Mouse (Mus musculus): ENCODE measurements around the gene Evi5.
A peak's percentile ranks its signal among the peaks of the same experiment; 100 is the strongest.

The Evi5 gene

DNA sequence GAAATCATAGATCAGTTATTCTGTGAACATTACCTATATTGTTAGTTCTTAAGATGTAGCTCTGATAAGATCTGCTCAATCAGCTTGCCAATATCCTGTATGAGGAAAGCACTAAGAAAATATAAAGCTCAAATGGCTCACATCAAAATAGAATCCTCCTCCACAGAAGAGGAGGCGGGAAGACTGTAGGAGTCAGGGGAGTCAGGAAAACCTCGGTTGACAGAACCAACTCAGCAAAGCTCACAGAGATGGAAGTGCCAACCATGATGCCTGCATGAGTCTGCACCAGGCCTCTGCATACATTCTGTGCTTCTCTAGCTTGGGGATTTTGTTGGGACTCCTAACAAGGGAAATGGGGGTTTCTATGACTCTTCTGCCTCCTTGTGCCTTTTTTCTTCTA is 73.7 kb downstream of the Evi5 start:
- no peak for DNase-seq

DNA sequence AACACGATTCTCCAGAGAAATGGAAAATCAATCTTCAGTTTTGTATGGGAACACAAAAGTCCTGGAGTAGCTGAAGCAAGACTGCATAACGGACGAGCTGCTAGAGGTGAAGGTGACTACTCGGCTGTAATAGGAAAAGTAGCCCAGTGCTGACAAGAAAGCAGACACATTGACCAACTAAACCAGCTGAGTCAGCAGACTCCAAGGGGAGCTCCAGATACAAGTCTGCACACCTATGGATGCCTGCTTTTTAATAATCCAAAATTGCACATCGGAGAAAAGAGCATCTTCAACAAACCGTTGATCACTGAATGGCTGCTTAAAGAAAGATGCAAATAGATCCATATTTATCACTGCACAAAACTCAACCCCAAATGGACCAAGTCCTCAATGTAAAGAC is 76.6 kb downstream of the Evi5 start:
- no peak for DNase-seq

DNA sequence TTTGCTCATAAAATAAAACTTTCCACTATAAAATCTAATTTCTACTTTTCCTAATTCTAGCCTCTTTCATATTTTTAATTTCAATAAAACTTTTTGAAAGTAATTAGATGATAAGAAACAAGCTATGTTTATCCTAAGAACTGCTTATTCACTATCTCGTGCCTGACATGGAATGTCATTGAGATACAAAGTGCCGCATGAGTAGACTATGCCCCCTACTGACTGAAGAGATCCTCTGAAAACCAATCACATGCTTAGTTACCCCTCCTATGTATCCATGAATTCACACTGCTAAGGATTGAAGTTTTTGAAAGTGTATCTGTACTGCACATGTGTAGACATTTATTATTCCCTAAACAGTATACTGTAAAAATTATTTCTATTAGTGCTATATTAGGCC is 81.0 kb downstream of the Evi5 start:
- no peak for DNase-seq

DNA sequence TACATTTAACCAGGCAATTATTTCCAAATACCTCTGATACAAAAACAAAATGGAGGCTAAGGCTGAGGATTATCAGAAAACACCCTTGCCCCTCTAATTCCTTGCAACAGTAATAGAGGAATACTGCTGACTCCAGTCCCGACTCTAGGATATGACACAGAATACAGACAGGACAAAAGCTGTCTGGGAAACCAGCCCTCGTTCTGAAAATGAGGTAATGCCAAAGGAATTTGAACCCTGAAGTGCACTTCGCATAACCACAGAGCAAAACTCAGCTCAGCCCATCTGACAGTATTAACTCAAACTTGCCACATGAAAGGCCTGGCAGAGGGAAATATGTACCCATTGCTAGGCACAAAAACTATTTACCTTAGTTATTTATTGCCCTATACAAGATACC is 81.6 kb downstream of the Evi5 start:
- no peak for DNase-seq

DNA sequence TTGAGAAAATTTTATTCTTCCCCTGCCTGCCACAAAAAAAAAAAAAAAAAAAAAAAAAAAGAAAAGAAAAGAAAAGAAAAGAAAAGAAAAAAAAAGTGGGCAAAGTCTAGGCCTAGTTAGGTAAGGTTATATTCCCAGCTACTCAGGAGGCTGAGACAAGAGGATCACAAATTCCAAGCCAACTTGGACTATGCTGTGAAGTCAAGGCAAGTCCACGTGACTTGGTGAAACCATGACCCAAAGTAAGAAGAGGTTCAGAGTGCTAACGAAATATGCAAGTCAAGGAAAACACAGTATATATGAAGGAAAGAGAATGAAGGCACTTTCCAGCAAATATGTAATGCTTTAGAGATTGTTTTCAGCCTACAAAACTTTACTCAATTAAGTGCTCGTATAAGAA is 82.4 kb downstream of the Evi5 start:
- no peak for DNase-seq

DNA sequence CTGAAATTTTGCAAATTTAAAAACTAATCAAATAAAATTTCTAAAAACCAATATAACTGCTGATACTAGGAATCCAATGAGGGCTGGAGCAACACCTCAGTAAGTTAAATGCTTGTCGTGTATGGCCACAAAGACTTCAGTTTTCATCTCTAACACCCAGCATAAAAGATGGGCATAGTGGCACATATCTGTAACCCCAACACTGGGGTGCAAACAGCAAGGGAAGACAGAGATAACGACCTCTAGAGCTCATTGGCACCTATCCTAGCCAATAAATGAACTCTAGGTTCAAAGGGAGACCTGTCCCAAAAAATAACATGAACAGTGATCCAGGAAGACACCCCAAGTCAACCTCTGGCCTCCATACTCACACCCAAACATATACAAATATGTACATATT is 82.9 kb downstream of the Evi5 start:
- DNase-seq, result no peak

DNA sequence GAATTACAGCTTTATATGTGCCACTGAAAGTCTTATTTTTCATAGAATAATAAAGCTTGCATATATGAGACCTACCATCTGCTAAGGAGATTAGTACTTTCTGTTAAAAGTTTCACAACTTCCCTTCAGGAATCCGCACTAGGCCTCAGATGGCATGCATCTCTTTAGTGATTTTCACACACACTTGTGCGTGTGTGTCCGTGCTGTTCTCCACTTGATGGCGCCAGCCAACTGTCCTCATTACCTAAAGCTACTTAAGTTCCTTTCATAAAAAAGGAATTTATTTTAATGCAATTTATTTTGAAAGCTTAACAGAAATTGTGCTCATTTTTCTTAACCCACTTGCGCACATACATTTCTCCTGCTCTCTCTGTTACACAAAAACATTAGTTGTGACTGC is 85.4 kb downstream of the Evi5 start:
- DNase-seq, result peak in 1 of 2 experiments; percentile 4

DNA sequence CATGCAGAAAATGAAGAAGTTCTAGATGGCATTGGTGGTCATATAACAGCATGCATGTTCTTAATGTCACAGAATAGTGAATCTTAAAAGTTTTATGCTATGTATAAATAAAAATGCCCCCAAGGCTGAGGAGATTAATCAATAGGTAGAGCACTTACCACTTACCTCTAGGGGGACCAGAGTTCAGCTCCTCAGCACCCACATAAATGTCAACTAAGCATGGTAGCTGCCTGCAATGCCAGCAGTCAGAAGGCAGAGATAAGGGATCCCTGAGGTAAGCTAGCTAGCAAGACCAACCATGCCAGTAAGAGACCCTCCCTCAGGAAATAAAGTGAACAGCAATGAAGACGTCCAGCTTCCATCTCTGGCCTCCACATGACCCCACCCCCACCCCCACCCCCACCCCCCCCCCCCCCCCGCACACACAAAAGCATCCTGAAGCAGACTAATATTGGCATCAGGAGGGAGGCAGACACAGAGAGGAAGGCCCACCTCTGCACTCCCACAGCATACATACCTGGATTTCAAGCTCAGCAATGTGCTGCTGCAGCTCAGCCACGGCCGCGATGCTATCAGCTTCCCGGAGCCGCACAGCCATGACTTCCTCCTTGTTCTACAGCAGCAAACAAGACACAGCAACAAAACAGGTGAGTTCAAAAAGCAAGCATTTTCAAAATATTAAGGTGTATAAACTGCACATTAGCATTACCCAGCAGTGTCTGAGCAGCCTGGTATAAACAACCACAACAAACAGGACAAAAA is 87.0 kb downstream of the Evi5 start:
- no peak for DNase-seq

DNA sequence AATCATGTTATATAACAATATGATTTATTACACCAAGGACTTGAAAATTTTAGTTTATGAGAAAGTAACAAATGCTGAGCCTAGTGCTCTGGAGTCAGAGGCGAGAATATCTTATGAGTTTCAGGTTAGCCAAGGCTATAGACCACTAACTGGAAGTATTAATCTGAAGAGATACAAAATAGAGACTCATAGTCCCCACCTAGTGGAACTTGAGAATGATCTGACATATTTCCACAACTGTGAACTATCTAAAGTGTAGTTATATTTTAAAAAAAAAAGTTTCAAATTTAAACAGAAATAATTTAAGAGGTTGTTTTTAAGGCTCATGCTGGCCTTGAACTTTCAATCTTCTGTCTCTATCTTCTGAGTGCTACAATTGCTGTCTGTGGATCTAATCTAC is 92.5 kb downstream of the Evi5 start:
- no peak for DNase-seq

DNA sequence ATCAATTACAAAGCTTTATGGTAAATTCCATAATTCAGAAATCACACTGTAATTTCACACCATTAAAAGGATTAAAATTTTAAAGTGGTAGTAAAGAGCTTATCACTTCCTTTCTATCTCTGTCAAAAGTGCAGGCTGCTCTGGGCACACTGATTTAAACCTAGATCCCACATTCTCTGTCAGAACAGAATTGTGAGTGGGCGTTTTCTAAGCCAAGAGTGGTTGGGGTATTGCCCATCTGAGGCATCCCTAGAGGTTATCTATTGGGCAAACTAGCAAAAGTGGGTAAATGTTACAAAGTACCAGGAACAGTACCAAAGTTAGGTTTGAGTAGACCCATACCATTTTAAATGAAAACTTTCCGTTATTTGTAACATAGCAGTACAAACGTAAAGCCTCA is 96.1 kb downstream of the Evi5 start:
- DNase-seq, result no peak

DNA sequence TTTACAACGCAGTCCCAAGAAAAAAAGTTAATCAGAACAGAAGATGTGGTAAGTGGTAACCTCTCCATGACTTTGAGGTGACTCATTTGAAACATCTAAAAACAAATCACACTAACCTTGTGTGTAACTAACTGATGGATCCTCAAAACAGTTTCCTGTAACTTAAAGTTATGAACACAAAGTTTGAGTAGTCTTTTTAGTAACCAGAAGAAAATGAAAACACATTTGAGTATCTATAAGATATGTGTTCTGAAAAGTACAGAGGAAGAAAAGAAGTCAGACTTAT is 97.4 kb downstream of the Evi5 start:
- DNase-seq, result no peak

DNA sequence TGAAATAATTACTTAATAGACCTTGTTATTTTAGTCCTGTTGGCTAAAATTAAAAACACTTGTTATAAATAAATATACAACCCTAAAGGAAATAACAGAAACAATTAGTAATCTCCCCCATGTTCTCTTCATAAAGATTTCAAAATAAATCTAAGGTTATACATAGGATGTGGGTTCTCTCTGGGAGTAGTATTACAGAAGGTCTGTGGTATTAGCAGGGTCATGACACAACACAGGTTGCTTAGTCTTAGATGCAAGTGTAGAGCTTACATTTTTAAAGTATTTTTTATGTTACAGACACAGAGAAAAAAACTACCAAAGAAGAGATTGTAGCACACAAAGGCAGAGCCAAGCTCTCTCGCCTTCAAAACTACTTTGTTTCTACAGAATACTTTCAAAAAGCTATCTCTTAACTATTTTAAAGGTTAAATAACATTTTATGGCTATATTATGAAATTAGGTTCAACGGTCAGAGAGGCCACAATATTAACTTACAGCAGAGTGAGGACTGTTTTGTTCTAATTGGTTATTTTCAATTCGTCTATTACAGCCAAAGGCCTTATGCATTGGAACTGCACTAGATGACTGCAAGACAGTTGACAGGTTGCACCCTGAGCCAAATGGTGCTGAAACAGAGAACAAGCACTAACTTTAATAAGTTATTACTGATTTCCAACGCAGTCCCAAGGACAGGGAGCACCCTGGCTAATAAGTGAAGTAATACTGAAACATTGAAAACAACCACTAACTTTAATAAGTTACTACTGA is 97.9 kb downstream of the Evi5 start:
- no peak for DNase-seq

DNA sequence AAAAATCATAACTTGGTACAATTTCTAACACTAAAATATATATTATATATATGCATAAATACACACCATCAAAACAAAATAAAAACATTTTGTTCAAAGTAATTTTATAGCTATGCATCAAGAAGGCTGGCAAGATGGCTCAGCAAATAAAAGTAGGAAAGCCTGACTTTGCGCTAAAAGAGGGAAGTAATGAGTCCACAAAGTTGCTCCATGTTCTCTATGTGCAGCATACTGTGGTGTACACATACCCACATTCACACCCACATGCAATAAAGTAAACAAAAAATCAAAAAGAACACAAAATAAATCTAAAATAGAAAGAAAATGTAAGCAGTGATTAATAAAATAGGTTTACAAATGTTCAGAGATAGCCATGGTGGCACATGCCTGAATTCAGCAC is 99.0 kb downstream of the Evi5 start:
- no peak for DNase-seq

DNA sequence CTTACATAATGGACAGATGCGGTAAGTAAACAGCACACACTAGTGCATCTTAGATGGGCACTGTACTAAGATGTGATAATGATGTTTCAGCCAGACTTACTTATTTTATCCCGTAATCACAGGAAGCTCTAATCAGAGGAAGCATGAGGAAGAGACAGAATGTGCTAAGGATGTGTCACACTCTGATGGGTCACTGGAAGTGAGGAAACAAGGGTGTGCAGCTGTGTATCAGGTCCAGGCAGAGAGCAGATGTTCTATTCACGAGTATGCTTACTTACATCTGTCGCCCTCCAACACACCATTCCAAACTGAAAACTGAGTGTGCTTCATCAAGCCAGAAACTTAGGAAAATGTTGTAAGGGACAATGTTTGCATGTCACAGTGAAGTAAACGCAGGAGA is 102.9 kb downstream of the Evi5 start:
- no peak for DNase-seq

DNA sequence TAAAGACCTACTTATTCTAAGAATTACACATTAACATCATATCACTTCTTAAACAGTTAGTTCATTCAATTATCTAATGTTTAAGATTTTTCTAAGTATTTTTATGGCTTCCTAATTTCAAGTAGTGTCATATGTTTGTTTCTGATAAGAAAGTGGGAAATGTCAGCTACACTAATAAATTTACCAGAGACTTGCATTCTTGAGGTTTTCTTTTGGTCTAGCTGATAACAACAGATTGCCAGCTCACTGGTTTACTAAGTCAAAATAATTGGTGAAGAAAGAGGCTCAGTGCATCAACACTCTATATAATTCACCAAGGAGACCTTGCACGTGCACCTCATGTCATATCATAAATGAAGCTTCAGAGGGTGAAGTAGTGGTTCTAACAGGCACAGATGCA is 106.7 kb downstream of the Evi5 start:
- no peak for DNase-seq

DNA sequence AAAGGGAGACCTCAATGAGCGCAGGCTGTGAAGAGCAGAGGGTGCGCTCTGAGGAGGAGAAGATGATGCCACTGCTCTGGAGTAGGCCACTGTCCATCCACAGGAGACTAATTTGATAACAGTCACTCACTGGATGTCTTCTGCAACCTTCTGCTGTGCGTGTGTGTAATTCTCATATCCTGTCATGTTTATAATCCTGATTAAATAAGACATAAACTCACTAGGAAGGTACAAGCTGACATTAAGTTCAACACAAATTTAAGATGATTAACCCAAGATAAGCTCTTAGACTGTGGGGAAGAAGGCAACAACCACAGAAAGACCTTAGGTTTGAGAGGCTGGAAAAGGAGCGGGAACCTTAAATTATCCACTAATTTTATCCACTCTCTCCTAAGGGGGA is 109.0 kb downstream of the Evi5 start:
- no peak for DNase-seq

DNA sequence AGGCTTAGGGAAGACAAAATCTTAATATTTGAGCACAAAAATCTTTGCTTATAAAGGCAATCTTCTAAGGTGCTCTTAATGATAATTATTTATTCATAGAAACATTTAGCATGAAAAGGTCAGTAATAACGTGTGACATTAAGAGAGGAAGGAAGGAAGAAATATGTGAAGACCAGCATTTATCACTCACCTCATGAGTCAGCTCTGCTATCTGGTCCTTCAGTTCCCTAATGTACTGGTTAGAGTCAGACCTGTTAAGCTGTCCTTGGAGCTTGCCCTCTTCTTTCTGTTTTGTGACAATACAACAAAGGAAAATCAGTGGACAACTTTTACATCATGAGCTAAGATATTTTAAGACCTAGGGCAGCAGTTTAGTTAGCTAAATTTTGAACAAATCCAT is 110.4 kb downstream of the Evi5 start:
- no peak for DNase-seq

DNA sequence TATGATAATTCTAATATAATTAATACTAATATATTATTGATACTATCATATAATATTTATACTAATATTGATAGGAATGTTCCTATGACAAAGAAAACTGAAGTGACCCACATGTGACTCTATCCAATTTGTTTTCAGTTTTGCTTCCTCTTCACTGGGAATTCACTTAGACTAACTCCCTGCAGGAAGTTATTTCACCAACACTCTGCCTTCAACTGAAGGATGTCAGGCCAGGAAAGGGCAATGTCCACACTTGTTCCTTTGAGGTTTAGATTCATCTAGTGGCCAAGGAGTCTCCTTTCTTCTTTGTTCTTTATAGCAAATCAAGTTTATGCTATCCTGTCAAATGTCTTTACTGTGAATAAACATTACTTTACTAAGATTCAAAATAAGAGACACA is 111.2 kb downstream of the Evi5 start:
- DNase-seq, result no peak

DNA sequence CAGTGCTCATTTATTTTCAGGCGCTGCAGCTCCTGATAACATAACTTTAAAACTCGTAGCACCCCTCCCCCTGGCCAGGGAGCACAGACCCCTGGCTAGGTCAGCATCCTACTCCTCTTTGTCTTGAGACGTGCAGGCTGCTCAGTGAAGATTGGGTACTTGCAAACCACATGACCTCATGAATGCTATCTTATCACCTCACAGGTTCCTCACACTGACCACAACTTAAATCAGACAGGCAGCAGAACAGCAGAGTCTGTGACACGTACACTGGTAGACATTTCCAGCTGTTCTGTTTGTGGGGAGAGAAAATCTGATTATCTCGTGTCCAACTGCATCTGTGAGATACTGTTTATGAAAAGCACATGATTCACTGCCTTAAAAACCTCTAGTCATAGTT is 115.8 kb downstream of the Evi5 start:
- DNase-seq, result no peak

DNA sequence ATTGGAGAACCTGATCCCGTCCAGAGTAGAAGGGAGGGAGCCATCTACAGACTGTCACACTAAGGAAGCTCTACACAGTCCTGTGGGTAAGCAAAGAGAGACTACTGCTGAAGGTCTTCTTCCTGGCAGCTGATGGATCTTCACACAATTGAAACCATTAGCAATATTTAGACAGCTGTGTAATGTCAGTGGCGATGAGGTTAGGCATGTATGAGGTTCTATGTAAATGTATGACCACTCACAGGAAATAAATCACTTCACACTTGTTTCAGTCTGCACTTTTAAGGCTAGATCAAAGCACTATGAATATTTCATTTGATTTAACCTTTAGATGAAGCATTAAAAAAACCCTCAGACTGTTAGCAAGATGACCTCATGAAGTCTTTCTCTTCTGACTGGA is 118.8 kb downstream of the Evi5 start:
- DNase-seq, result no peak

DNA sequence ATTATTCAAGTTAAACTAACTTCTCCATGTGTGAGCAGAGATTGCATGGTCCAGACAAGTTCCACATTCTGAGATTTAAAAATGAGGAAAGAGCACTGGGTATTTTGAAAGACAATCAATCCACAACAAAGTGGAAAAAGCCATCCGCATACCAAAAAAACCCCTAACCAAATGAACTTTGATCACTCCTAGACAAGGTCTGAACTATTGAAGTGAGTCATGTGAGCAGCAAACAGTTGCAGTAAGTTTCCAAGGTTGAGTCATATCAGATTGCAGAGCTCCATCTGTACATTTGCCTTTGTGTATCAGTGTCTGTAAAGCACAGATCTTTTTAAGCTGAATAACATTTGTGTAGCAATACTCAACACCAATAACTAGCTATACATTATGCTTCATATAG is 120.2 kb downstream of the Evi5 start:
- DNase-seq, result no peak

DNA sequence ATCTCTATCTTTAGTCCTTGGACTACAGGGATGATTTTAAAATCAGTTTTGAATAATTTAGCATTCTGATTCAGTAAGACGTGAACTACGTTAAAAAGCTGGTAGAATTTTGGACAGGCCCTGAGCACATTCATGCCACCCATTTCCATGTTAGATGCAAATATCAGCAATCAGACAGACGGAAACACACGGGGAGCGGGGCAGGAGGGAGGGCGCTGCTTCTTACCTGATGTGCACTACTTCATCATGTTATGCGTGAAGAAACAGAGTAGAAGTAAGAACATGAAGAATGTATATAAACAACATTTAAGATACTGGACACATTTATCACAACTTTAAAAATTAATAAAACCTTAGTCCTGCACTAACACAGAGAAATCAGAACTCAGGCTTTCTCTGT is 121.3 kb downstream of the Evi5 start:
- no peak for DNase-seq

DNA sequence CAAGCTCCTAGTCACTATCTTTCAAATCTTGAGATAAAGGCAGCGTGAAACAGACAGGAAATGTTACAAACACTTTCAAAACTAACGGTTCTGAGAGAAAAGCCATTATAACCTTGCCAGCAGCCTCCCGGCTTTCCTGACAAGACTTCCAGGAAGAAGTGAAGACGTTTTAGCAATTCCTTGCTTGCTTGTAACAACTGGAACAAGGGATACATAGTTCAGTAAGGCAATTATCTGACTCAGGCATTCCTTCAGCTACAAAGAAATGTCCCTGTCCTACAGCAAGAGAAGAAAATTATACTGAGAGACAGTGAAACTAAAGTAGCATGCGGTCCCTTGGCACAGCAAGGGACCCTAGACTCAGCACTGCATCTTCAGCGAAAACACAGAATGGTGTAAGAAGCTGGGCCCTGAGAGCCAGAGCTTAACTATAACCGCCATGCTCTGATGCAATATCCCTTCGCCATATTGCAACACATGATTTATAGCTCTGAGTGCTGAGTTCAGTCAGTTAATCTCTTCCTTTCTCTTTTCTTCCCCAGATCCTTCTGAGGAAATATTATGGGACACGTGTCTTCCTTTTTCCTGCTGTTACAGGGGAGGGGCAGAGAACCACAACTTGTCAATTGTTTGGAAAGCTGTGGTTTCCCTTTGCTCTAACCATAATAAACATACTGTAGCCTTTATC is 125.5 kb downstream of the Evi5 start:
- no peak for DNase-seq

DNA sequence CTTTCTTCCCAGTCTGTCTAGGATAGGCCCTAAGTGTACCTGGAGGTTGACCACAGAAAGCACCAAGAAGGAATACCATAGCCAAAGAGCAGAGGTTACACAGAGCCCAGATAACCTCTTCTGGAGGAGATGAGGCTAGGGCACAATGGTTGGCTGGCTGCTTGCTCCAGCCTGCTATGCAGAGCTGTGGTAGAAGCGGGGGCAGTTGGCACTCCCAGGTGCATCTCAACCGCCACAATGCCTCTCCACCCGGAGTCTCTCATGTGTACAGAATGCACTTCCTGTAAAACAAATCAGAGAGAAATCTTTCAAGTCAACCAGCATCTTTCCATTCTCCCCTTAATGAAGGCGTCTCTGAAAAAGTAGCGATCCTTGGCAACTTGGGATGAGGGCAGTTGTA is 135.9 kb downstream of the Evi5 start:
- no peak for DNase-seq

Measured in cerebellum, postnatal 36 days (tissue).